9 mouse cellular contexts compared by ENCODE assay signal in the genomic region with DNA sequence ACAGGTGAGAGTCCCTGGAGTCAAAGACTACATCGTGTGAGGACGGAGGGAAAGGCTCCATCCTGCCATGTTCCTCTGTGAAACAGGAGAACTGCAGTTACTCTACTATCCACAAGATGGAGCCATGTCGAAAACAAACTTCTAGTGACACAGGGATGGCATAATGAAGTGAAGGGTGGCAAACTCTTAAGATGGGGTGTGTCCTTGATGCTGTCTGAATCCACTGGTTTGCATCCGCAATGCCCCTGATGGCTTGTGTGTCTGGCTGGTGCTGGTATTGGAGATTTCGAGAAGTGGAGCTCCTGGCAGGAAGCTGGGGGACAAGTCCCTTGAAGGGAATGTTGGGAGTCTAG.
DNase-seq lines count a peak whose midpoint lies in the region; ATAC-seq and TF ChIP-seq lines count a peak whose summit lies in the region.
"Had no signal": no experiment of that assay in that cellular context is flagged by ENCODE, and none has a peak within 500 bp of the region (broad histone marks: within the 10 kb centered on the region; RNA-seq: fewer than 3 reads in every experiment).

No protein-coding gene starts in this region.

- no peak overlapping the region for H3K4me3 ChIP-seq in hindbrain, embryonic 10.5 days
- no peak overlapping the region for H3K4me3 ChIP-seq in hindbrain, embryonic 12.5 days
- no peak overlapping the region for H3K4me3 ChIP-seq in bone marrow macrophage, adult 2 months (ENCODE audit: insufficient read depth, low read length)
- H3K4me3 ChIP-seq in erythroblast, embryonic 14.5 days (replicated peaks) = peak overlapping the region; percentile 37
- H3K4me3 ChIP-seq in midbrain, embryonic 14.5 days (replicated peaks; ENCODE audit: low read depth, low read length) = no peak overlapping the region

- H3K4me2 ChIP-seq in hindbrain, embryonic 12.5 days (replicated peaks) = no peak overlapping the region
- no peak overlapping the region for H3K4me2 ChIP-seq in midbrain, embryonic 14.5 days (ENCODE audit: low read length)

- WGBS in hindbrain, embryonic 10.5 days = 56% methylated on average over 5 of the region's 5 CpGs
- WGBS in hindbrain, embryonic 12.5 days = 48% methylated on average over 5 of the region's 5 CpGs
- 48% methylated on average over 5 of the region's 5 CpGs for WGBS in midbrain, embryonic 14.5 days

- H3K27me3 ChIP-seq in hindbrain, embryonic 10.5 days (ENCODE audit: insufficient read depth, poor library complexity, severe bottlenecking) = no peaks in the 10 kb centered on the region
- no peaks in the 10 kb centered on the region for H3K27me3 ChIP-seq in hindbrain, embryonic 12.5 days
- no peaks in the 10 kb centered on the region for H3K27me3 ChIP-seq in erythroblast, embryonic 14.5 days (ENCODE audit: control insufficient read depth)
- no peaks in the 10 kb centered on the region for H3K27me3 ChIP-seq in midbrain, embryonic 14.5 days (ENCODE audit: control insufficient read depth, insufficient read depth, low read length)

- ATAC-seq in hindbrain, embryonic 12.5 days (ENCODE audit: low FRiP score) = no peak
- peak; percentile 20; the same call in 1 of the 2 replicates for ATAC-seq in midbrain, embryonic 14.5 days (ENCODE audit: low FRiP score, low TSS enrichment)

- peaks cover 17% of the 10 kb centered on the region for H3K36me3 ChIP-seq in hindbrain, embryonic 10.5 days
- no peaks in the 10 kb centered on the region for H3K36me3 ChIP-seq in hindbrain, embryonic 12.5 days
- H3K36me3 ChIP-seq in erythroblast, embryonic 14.5 days (ENCODE audit: control insufficient read depth) = peaks cover 96% of the 10 kb centered on the region
- 0 out of 2 replicates have a peak, but pooled peaks cover 5% of the 10 kb centered on the region for H3K36me3 ChIP-seq in midbrain, embryonic 14.5 days (ENCODE audit: control insufficient read depth, insufficient read depth, low read length)

- H3K9ac ChIP-seq in hindbrain, embryonic 12.5 days = no peak overlapping the region
- H3K9ac ChIP-seq in midbrain, embryonic 14.5 days (replicated peaks; ENCODE audit: low read length) = no peak overlapping the region

- H3K27ac ChIP-seq in hindbrain, embryonic 10.5 days = no peak overlapping the region
- H3K27ac ChIP-seq in hindbrain, embryonic 12.5 days = no peak overlapping the region
- no peak overlapping the region for H3K27ac ChIP-seq in bone marrow macrophage, adult 2 months (ENCODE audit: insufficient read depth, low read depth, low read length)
- H3K27ac ChIP-seq in midbrain, embryonic 14.5 days (replicated peaks; ENCODE audit: low read depth, low read length) = no peak overlapping the region
- H3K27ac ChIP-seq: macrophage had no signal

- DNase-seq in hindbrain, embryonic 10.5 days (ENCODE audit: low spot score) = peak; percentile 14
- peak; percentile 75 for DNase-seq in induced T-regulatory cell, adult 2 months (ENCODE audit: low read depth)
- DNase-seq in layer of hippocampus, postnatal 36 days = peak; percentile 23 to 28
- peak; percentile 81 for DNase-seq in midbrain, embryonic 14.5 days
- peak; percentile 24 to 57 for DNase-seq in thymus, postnatal 10 days (ENCODE audit: low spot score in 2 of 2)

- no peak for TF ChIP-seq POLR2A in bone marrow macrophage, adult 2 months (IDR thresholded peaks at IDR 0.05; ENCODE audit: borderline replicate concordance, low read depth, low read length)

- peak; percentile 25; the same call in 1 of the 2 replicates for TF ChIP-seq CTCF in bone marrow macrophage, adult 2 months (IDR thresholded peaks at IDR 0.05; ENCODE audit: low read depth, low read length)

- H3K9me3 ChIP-seq in hindbrain, embryonic 10.5 days = no peaks in the 10 kb centered on the region
- H3K9me3 ChIP-seq in hindbrain, embryonic 12.5 days (replicated peaks) = no peaks in the 10 kb centered on the region
- H3K9me3 ChIP-seq in erythroblast, embryonic 14.5 days (ENCODE audit: control insufficient read depth, low read length) = no peaks in the 10 kb centered on the region
- H3K9me3 ChIP-seq in midbrain, embryonic 14.5 days (ENCODE audit: control insufficient read depth, low read length) = no peaks in the 10 kb centered on the region

- peaks cover 5% of the 10 kb centered on the region; the same call in 1 of the 2 replicates for H3K4me1 ChIP-seq in hindbrain, embryonic 10.5 days (replicated peaks)
- H3K4me1 ChIP-seq in hindbrain, embryonic 12.5 days = peaks cover 3% of the 10 kb centered on the region; the same call in 1 of the 2 replicates
- H3K4me1 ChIP-seq in bone marrow macrophage, adult 2 months (ENCODE audit: control insufficient read depth, insufficient read depth, low read length) = peaks cover 2% of the 10 kb centered on the region; the same call in 1 of the 2 replicates
- H3K4me1 ChIP-seq in erythroblast, embryonic 14.5 days (ENCODE audit: control insufficient read depth) = peaks cover 39% of the 10 kb centered on the region
- H3K4me1 ChIP-seq in midbrain, embryonic 14.5 days (ENCODE audit: control insufficient read depth, insufficient read depth, low read length) = no peaks in the 10 kb centered on the region

Comparison
In these comparisons a context has a peak if more than half of its experiments do, and no peak if none do; other contexts are left out.
1. DNase-seq: peak in every context shown above with its lines; median percentile 81 in midbrain, embryonic 14.5 days; 75 in induced T-regulatory cell, adult 2 months; 40 in thymus, postnatal 10 days; 26 in layer of hippocampus, postnatal 36 days; 14 in hindbrain, embryonic 10.5 days.